Mouse (Mus musculus) liver, embryonic 15.5 days (tissue): Measurements from ENCODE around the gene Nhsl1. TPM values are rescaled to one million over a fixed set of nuclear protein-coding genes. Genes with fewer than 3 reads are reported as not detected.

ENCODE experiments used
- ATAC-seq: fragments of 200-750 bp; cut with Nextera tagmentation; 2 replicates; pipeline ENCODE4 v1.8.0; 2017; ENCODE audit warnings: moderate number of reproducible peaks, mild to moderate bottlenecking, moderate library complexity; ENCODE audit not compliant: insufficient read depth
- H3K27ac ChIP-seq: fragments of 300-500 bp; sonication (generic); replicated peaks from 2 replicates; pipeline ENCODE4 v1.5.1; 2015; ENCODE audit warnings: mild to moderate bottlenecking, inconsistent platforms
- H3K27me3 ChIP-seq: fragments of 300-500 bp; sonication (generic); 2 replicates; pipeline ENCODE4 v1.6.1; 2015; ENCODE audit warnings: mild to moderate bottlenecking, inconsistent platforms
- H3K36me3 ChIP-seq: fragments of 300-500 bp; sonication (generic); replicated peaks from 2 replicates; pipeline ENCODE4 v1.6.1; 2015; ENCODE audit warnings: moderate library complexity, mild to moderate bottlenecking, inconsistent platforms
- H3K4me1 ChIP-seq: fragments of 300-500 bp; sonication (generic); replicated peaks from 2 replicates; pipeline ENCODE4 v1.6.1; 2015; ENCODE audit warnings: inconsistent platforms
- H3K4me2 ChIP-seq: fragments of 300-500 bp; sonication (generic); 2 replicates; pipeline ENCODE4 v1.6.1; 2015; ENCODE audit warnings: moderate library complexity, mild to moderate bottlenecking, inconsistent platforms
- H3K4me3 ChIP-seq: fragments of 300-500 bp; sonication (generic); replicated peaks from 2 replicates; pipeline ENCODE4 v1.5.1; 2015; ENCODE audit warnings: mild to moderate bottlenecking, inconsistent platforms
- H3K9ac ChIP-seq: fragments of 300-500 bp; sonication (generic); 2 replicates; pipeline ENCODE4 v1.6.1; 2015; ENCODE audit warnings: moderate library complexity, mild to moderate bottlenecking, inconsistent platforms
- H3K9me3 ChIP-seq: fragments of 300-500 bp; sonication (generic); replicated peaks from 2 replicates; pipeline ENCODE4 v1.6.1; 2016; ENCODE audit warnings: inconsistent platforms
- WGBS: fragments of 180-500 bp; shearing (Covaris S2); methylation state at CpG from one replicate; pipeline ENCODE4 v1.1.7; 2015; ENCODE audit warnings: mixed read lengths; ENCODE audit not compliant: insufficient replicate concordance; 5-methylcytosine and 5-hydroxymethylcytosine counted together
- polyA plus RNA-seq: library from polyadenylated mRNA; unstranded; fragments of >200 nt; fragmentation: Nextera tagmentation; extraction: Ambion mirVana; gene quantifications from 2 replicates; pipeline ENCODE4 v1.2.1, GENCODE M21; 2015

Nhsl1 gene
- polyA plus RNA-seq, 1 experiment from 2014 or later, result 0.45 TPM

DNA sequence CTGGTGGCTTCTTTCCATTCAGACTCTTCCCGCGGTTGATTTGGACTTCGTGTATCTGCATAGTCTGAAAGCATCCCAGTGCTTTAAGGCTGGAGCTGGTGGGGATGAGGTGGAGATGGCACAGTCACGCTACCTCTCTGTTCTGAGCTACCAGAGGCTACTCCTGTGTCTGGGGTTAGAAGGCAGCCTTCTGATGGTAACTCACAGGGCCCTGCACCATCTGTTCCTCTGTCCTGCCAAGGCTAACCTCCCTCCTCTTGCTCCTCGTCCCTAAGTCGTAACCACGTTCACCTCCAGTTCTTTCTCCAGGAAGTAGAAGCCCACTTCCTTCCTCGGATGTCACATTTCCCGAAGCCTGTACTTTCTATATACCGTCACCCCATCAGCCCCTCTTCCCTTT, 171.2 kb downstream of the Nhsl1 start:
- Histone ChIP-seq H3K4me1 (no peaks in the 10 kb centered on the region), H3K27ac (no peak overlapping the region), H3K9ac (no peak overlapping the region), H3K4me3 (no peak overlapping the region), H3K36me3 (no peaks in the 10 kb centered on the region), H3K27me3 (no peaks in the 10 kb centered on the region), H3K4me2 (no peak overlapping the region), H3K9me3 (no peaks in the 10 kb centered on the region)
- no peak for ATAC-seq
- WGBS, result 40% methylated on average over 10 of the region's 10 CpGs

DNA sequence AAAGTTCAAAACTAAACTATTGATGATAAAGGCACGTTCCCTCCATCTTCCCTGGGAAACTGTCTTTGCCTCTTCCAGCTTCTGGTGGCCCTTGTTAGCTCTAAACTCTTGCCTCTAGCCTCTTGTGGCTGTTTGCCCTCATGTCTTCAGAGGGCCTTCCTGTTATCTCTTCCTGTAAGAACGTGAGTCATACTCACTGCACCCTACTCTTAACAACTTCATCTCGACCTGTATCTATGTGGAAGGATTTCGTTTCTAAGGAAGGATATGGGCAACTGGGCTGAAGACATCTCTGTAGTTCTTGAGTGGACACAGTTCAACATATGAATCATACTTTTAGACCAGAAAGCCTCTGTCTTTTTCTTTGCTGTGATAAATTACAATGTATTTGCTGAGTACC, 173.2 kb downstream of the Nhsl1 start:
- ATAC-seq, result no peak
- 13% methylated on average over 4 of the region's 4 CpGs for WGBS
- H3K9me3 ChIP-seq, result no peaks in the 10 kb centered on the region
- H3K36me3 ChIP-seq, result no peaks in the 10 kb centered on the region
- H3K4me3 ChIP-seq, result no peak overlapping the region
- H3K4me1 ChIP-seq, result no peaks in the 10 kb centered on the region
- no peak overlapping the region for H3K9ac ChIP-seq
- H3K27me3 ChIP-seq, result no peaks in the 10 kb centered on the region
- H3K4me2 ChIP-seq, result no peak overlapping the region
- no peak overlapping the region for H3K27ac ChIP-seq

DNA sequence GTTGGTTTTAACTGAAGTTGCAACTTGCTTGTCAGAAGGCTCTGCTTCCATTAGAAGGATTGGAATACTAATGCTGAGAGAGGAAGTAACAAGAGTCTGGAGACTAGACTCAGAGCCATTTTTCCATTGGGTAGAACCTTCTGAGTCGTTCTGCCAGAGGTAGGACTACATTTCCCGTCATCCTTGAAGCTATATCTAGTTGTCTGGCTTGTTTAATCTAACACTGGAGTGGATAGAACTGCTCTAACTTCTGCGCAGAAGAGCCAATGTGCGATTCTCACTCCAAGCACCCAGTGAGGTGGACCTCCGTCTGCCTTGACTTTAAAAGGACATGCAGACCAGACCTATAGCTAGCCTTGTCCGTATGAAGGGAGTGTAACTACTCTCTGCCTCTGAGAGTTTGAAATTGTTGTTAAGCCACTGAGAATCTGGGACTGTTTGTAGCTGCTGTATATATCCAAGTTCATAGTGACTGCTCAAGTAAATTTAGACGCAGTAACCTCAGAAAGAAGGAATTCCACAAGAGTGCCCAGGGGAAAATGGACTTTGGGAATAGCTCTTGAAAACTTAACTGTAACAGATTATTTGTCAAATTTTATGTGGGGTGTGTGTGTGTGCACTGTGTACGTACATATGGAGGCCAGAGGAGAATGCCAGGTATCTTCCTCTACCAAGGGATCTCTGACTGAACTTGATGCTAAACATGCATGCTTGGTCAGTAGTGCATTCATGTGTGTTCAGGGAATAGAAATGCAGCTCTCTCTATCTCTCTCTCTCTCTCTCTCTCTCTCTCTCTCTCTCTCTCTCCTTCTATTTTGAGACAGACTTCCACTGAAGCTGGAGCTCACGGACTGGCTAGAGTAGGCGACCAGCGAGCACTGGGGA, 174.5 kb downstream of the Nhsl1 start:
- Histone ChIP-seq H3K9ac (no peak overlapping the region), H3K4me3 (no peak overlapping the region), H3K27ac (no peak overlapping the region), H3K4me1 (no peaks in the 10 kb centered on the region), H3K27me3 (no peaks in the 10 kb centered on the region), H3K9me3 (no peaks in the 10 kb centered on the region), H3K36me3 (no peaks in the 10 kb centered on the region), H3K4me2 (no peak overlapping the region)
- WGBS, result 60% methylated on average over 11 of the region's 11 CpGs
- no peak for ATAC-seq

DNA sequence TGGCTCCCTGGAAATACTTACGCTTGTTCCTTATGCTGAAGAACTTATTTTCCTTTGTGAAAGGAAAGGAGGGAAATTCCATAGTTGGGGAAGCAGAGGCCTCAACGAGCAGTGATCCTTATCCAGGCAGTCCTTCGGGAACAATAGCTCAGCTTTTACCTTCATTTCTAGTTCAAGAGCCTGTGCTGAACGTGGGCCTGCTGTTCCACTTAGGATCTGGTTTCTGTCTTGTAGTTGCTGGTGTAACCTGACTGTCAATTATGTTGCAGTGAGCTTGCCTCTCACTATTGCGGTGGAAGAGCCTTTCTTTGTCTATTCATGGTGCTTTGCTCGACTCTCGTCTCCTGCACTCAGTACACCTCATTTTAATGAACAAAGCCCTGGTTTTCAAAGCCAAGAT, 175.5 kb downstream of the Nhsl1 start:
- H3K4me2 ChIP-seq, result no peak overlapping the region
- H3K27ac ChIP-seq, result no peak overlapping the region
- no peak for ATAC-seq
- no peaks in the 10 kb centered on the region for H3K9me3 ChIP-seq
- no peak overlapping the region for H3K9ac ChIP-seq
- H3K27me3 ChIP-seq, result no peaks in the 10 kb centered on the region
- H3K36me3 ChIP-seq, result no peaks in the 10 kb centered on the region
- H3K4me1 ChIP-seq, result no peaks in the 10 kb centered on the region
- no peak overlapping the region for H3K4me3 ChIP-seq
- 57% methylated on average over 7 of the region's 7 CpGs for WGBS

DNA sequence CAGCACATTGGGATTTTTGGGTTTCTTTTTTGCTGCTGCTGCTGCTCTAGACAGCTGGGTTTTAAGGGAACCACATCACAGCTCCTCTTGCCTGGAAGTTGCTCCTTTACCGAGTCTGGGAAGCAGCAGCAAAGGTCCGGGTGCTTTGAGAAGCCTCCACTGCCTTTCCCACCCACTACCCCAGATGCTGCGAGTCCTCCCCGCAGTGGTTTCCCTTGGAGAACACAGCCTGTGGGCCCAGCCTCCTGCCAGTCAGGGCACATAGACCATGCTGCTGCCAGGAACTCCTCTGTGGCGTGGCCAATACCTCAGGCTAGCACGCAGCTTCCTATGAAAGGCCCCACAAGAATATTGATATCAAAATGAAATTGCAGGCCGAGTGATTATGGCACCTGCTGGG, 178.3 kb downstream of the Nhsl1 start:
- Histone ChIP-seq H3K36me3 (no peaks in the 10 kb centered on the region), H3K4me2 (no peak overlapping the region), H3K4me3 (no peak overlapping the region), H3K4me1 (no peaks in the 10 kb centered on the region), H3K27ac (no peak overlapping the region), H3K27me3 (no peaks in the 10 kb centered on the region), H3K9me3 (no peaks in the 10 kb centered on the region), H3K9ac (no peak overlapping the region)
- no peak for ATAC-seq
- WGBS, result 60% methylated on average over 7 of the region's 7 CpGs

DNA sequence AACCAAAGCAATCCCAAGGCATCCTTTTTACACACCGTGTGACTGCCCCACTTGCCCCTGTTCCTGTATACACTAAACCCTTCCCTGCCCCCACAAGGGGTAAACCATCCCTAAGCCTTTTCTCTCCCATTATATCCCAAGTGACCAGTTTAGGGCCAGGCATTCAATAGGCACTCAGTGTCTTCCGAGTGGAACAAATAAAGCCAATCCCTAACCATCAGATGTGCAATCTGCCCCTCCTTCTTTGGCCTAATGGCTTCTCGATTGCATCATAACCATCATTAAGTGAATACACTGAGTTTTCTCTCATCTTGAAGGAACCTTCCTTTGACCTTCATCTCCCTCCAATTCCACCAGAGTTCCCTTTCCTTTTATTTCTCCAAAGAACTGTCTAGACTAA, 183.2 kb downstream of the Nhsl1 start:
- Histone ChIP-seq H3K9me3 (no peaks in the 10 kb centered on the region), H3K4me1 (no peaks in the 10 kb centered on the region), H3K4me2 (no peak overlapping the region), H3K9ac (no peak overlapping the region), H3K4me3 (no peak overlapping the region), H3K36me3 (no peaks in the 10 kb centered on the region), H3K27me3 (no peaks in the 10 kb centered on the region), H3K27ac (no peak overlapping the region)
- WGBS, result 65% methylated on average over 3 of the region's 3 CpGs
- ATAC-seq, result no peak

DNA sequence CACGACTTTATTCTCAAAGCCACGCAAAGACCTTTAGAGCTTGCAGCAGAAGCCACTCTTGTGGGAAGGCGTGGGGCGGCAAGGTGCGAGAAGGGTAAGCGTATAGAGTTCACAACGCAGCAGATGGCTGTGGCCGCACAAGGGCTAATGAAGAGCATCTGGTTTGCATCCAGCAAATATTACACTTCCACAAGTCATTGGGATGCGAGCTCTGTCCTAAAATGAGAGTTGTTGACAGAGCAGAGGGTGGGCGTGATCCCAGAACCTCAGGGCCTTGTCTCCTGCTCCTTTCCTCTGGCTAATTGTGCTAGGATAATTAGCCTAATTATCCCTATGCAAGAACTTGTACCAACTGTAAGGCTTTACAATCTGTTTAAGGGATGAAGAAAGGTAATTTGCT, 186.9 kb downstream of the Nhsl1 start:
- ATAC-seq, result no peak
- no peaks in the 10 kb centered on the region for H3K27me3 ChIP-seq

DNA sequence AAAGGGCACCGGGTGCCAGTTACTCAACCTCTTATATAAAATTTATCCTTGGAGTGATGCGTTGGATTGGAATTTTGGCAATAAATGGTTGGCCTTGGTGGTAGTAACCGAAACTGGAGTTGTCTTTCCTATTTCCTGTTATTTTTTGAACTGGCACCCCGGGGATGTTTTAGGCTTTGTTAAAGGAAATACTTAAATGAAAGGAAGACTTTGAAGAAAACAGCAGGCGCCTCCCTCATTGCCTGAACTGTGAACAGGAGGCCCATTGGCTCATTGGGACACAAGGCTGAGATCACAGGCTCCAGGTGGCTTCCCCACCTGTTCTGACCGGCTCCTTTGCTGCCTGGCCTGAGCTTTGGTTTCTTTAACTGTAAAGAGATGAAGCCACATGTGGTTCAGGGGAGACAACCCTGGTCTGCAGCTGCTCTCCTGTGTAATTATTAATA, 187.7 kb downstream of the Nhsl1 start:
- Histone ChIP-seq H3K27ac (no peak overlapping the region), H3K36me3 (no peaks in the 10 kb centered on the region), H3K4me3 (no peak overlapping the region), H3K27me3 (no peaks in the 10 kb centered on the region), H3K4me1 (no peaks in the 10 kb centered on the region), H3K4me2 (no peak overlapping the region), H3K9ac (no peak overlapping the region), H3K9me3 (no peaks in the 10 kb centered on the region)
- ATAC-seq, result no peak
- WGBS, result 56% methylated on average over 6 of the region's 6 CpGs

More for the DNA sequence above, 186.9 kb downstream of the Nhsl1 start:
- Histone ChIP-seq H3K9ac (no peak overlapping the region), H3K4me2 (no peak overlapping the region), H3K4me3 (no peak overlapping the region), H3K36me3 (no peaks in the 10 kb centered on the region), H3K27ac (no peak overlapping the region), H3K9me3 (no peaks in the 10 kb centered on the region), H3K4me1 (no peaks in the 10 kb centered on the region)
- 75% methylated on average over 10 of the region's 10 CpGs for WGBS

DNA sequence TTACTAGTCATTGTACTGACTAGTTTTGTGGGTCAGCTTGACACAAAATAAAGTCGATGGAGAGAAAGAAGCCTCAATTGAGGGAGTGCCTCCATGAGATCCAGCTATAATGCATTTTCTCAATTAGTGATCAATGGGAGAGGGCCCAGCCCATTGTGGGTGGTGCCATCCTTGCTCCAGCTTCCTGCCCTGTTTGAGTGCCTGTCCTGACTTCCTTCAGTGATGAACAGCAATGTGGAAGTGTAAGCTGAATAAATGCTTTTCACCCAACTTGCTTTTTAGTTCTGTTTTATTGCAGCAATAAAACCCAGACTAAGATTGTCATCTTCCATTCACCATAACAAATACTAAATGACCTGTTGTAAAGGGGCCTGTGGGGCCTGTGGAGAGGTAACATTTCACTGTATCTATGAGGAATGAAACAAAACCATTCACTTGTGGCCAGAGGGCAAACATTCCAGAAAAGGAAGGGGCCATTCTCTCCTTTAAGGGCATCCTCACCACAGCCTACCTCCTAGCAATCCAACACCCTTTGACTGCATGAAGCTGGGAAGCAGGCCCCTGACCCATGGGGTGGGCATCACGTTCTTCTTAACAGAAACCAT, 189.2 kb downstream of the Nhsl1 start:
- ATAC-seq, result no peak
- H3K4me3 ChIP-seq, result no peak overlapping the region
- WGBS, result 55% methylated on average over 2 of the region's 2 CpGs
- H3K4me1 ChIP-seq, result no peaks in the 10 kb centered on the region
- no peak overlapping the region for H3K27ac ChIP-seq
- H3K9me3 ChIP-seq, result no peaks in the 10 kb centered on the region
- H3K27me3 ChIP-seq, result no peaks in the 10 kb centered on the region
- no peak overlapping the region for H3K9ac ChIP-seq
- H3K36me3 ChIP-seq, result no peaks in the 10 kb centered on the region
- no peak overlapping the region for H3K4me2 ChIP-seq

DNA sequence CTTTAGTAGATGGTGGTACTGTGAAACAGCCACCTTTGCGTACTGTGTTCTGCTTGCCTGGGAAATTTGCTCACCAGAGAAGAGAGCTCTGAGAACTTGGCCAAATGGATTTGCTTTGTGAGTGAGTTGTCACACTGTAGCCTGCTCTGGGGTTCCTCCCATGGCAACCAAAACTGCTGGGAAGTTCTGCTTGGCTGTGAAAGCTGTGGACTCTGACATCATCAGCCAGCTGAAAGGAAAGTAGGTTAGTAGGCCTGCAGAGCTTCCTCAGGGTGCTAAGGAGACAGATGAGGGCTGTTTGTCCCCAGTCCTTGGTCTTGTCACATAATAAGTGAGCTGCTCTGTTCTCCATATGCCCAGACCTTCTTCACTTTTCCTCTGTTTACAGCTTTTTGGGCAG, 189.8 kb downstream of the Nhsl1 start:
- Histone ChIP-seq H3K9ac (no peak overlapping the region), H3K4me2 (no peak overlapping the region), H3K27ac (no peak overlapping the region), H3K27me3 (no peaks in the 10 kb centered on the region), H3K36me3 (no peaks in the 10 kb centered on the region), H3K4me1 (no peaks in the 10 kb centered on the region), H3K9me3 (no peaks in the 10 kb centered on the region), H3K4me3 (no peak overlapping the region)
- ATAC-seq, result no peak
- 67% methylated on average over 1 of the region's 1 CpGs for WGBS

DNA sequence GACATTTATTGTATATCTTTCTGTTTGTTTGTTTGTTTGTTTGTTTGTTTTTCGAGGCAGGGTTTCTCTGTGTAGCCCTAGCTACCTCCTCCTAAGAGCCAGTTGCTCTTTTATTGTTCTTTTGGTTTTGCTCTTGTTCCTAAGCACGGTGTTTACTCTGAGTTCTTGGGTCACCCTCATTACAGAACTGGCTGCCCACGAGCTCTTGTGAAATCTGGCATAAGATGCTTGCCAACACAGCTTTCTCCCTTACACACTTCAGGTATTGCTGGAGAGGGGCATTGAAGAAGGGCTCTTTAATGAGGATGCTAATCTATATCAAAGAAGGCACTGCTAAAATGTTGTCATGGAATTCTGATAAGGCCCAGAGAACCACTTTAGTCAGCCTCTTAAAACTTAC, 191.9 kb downstream of the Nhsl1 start:
- H3K4me3 ChIP-seq, result no peak overlapping the region
- H3K36me3 ChIP-seq, result no peaks in the 10 kb centered on the region
- no peak overlapping the region for H3K4me2 ChIP-seq
- no peak overlapping the region for H3K9ac ChIP-seq
- ATAC-seq, result no peak
- WGBS, result 36% methylated on average over 3 of the region's 3 CpGs
- H3K27me3 ChIP-seq, result no peaks in the 10 kb centered on the region
- no peaks in the 10 kb centered on the region for H3K9me3 ChIP-seq
- no peaks in the 10 kb centered on the region for H3K4me1 ChIP-seq
- no peak overlapping the region for H3K27ac ChIP-seq
